Mouse (Mus musculus): ENCODE measurements around the gene Sbno2.

The Sbno2 gene

GRCm38 (mm10) chr10:80105460-80105859 is at the start of gene Sbno2:
TSS of gene Sbno2 (minus strand) at chr10:80105571.
- DNase-seq (ENCODE audit: low spot score in 2 of 2) = peak in 1 of 2 experiments; percentile 41

- DNase-seq (ENCODE audit: low spot score in 2 of 2) = no peak
These were observed 49.0 kb upstream of the Sbno2 start for GRCm38 (mm10) chr10:80154384-80154783.

GRCm38 (mm10) chr10:80153713-80154112 is 48.3 kb upstream of the Sbno2 start:
- no peak for DNase-seq (ENCODE audit: low spot score in 2 of 2)

GRCm38 (mm10) chr10:80152873-80153260 is 47.5 kb upstream of the Sbno2 start:
- no peak for DNase-seq (ENCODE audit: low spot score in 2 of 2)

- DNase-seq (ENCODE audit: low spot score in 2 of 2) = no peak
These were observed 46.9 kb upstream of the Sbno2 start for GRCm38 (mm10) chr10:80152071-80152872.

GRCm38 (mm10) chr10:80151211-80152034 is 46.1 kb upstream of the Sbno2 start:
- peak; percentile 53 to 61 for DNase-seq (ENCODE audit: low spot score in 2 of 2)

DNA sequence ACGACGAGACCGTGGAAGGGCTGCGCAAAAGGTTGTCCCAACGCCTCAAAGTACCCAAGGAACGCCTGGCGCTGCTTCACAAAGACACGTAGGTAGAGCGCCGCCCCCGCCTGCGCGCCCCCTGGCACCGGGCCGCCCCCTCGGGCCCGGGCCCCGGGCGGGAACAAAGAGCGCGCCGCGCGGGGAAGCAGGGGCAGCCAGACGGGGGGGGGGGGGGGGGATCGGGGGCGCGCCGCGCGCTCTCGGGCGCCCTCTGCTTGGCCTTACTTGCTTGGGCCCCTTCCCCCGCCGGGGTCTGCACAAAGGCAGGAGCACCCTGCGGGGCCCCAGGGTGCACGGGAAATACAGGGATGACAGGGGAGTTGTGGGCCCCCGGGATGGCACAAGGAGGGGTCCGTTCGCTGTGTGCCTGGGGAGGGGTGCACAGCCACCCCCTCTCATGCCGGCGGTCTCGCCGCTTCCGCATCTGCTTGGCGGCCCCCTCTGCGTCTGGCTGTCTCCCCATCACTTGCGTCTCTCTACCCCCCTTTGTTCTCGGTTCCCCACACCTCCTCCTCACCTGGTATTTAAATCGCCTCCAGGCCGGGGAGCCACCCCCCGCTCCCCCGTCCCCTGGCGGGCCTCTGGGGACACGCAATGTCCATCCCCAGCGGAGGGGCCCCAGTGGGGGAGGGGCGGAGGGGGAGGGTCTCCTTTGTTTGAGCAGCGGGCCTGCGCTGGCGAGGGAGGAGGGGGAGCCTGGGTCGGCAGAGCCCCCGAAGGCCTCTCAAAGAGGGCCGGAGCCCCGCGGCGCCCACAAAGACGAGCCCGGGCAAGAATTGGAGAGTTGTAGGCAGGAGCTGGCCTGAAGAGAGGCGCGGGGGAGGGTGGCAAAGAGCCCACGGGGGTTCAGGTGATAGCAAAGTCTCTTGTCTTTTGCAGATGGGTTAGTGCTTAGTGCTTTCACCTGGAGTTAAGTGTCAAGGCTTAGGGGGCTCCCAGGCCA is 45.1 kb upstream of the Sbno2 start:
- DNase-seq (ENCODE audit: low spot score in 2 of 2) = peak; percentile 40 to 58

DNA sequence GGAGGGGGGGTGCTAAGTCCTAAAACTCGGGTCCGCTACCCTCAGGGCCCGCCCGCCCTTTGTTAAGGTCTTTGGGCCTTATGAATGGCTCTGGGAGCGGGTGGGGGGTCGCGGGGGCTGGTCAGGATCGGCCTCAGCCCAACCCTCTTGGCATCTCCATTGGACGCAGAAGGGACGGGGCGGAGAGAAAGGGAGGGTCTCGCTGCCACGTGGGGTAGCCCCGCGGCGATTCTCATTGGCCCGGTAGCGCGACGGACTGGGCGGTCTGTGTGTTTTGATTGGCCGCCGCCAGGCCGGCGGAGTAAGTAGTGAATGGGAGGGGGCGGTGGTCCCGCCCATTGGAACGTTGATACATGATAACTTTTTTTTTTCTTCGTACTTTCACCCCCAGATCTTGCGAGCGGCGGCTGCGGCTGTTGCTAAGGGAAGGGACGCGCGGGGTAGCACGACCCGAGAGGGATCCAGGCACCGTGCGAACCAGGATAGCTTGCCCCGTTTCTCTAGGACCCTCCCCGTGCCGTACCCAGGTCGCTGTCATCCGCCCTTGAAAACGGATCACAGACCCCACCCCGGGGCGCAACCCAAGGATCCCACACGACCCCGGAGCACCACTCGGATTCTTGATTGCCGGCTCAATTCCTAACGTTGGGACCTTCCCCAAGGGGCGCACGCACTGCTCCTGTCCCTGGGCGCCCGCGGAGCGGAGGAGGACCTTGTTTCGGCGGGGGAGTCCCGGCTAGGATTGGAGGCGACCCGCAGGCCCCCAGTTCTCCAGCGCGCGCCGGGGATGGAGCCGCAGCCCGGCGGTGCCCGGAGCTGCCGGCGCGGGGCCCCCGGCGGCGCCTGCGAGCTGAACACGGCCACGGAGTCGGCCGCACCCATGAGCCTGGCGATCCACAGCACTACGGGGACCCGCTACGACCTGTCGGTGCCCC is 44.2 kb upstream of the Sbno2 start:
- peak; percentile 91 for DNase-seq (ENCODE audit: low spot score in 2 of 2)

GRCm38 (mm10) chr10:80148610-80149290 is 43.4 kb upstream of the Sbno2 start:
- DNase-seq (ENCODE audit: low spot score in 2 of 2) = peak; percentile 87 to 91

DNA sequence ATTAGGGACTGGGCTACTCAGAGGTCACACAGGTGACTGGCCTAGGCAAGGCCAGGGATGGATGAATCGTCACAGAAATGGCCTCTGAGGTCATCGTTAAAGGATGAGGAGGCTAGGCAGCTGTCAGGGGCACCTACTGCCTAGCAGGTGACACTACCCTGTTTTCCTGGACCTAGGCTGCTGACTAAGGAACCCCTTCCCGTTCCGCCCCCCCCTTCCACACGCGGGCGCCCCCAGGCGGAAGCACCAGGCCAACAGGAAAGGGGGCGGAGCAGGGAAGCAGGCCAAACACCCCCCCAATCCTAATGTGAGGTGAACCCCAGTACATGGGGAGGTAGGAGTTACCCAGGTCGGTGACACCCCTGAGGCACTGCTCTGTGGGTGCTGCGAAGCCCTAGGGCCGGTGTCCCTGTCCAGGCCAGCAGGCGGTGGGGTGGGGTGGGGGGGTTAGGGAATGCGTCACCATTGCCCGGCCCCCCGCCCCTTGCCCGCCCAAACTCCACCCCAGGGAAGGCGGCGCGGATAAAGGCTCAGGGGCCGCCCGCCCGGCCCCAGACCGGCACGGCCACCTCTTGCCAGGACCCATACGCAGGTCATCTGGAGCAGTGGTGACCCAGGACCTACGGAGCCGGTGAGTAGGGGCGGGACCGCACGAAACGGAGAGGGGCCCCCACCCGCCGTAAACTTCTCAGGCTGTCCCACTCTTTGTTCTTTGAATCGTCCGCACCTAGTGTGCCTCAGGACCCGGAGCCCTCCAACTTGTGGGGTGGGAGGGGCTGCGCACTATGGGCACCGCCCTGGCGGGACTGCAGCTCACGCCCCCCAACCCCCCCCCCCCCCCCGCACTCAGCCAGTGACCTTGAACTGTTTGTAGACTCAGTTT is 42.6 kb upstream of the Sbno2 start, which contains the start of gene Midn:
Gene Midn, plus strand, starts transcription at position 554 of the 883 bp plus-strand sequence.
- peak; percentile 52 to 54 for DNase-seq (ENCODE audit: low spot score in 2 of 2)

- DNase-seq (ENCODE audit: low spot score in 2 of 2) = no peak
These were observed 41.9 kb upstream of the Sbno2 start for GRCm38 (mm10) chr10:80147146-80147718.

- DNase-seq (ENCODE audit: low spot score in 2 of 2) = no peak
These were observed 41.2 kb upstream of the Sbno2 start for GRCm38 (mm10) chr10:80146568-80147011.

GRCm38 (mm10) chr10:80145896-80146295 is 40.5 kb upstream of the Sbno2 start:
- DNase-seq (ENCODE audit: low spot score in 2 of 2) = peak in 1 of 2 experiments; percentile 48

DNA sequence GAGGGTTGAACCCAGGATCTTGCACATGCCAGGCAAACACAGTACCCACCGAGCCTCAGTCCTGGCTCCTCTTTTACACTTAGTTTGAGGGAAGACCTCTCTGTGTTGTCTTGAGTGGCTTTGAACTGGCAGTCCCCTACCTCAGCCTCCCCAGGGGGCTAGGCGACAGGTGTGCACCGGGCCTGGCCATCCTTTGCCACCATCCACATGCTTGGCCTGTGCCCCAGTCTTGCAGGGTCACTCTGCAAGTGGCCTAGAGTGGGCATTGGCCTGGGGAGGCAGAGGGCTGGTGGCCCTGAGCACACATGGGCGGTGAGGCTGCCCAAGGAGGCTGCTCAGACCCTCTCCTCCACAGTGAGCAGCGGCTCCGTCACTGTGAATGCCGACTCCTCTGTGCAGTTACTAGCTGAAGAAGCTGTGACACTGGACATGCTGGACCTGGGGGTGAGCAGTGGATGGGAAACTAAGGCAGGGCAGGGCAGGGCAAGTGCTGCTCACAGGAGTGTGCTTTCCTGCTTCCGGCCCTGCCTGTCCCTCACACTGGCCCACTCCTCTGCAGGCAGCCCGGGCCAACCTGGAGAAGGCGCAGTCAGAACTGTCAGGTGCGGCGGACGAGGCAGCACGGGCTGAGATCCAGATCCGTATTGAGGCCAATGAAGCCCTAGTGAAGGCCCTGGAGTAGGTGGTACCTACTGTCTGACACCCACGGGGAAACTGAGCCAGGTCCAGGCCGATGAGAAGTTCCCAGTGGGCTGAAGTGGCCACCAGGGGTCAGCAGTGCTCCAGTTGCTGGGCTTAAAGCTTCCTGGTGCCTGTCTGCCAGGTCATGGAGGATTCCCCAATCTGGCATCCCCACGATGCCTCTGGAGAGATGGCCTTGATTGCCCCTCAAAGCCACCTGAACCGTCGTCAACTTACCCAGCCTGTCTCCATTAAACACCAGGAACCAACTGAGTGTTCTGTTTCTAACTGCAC is 39.8 kb upstream of the Sbno2 start:
- peak; percentile 67 to 75 for DNase-seq (ENCODE audit: low spot score in 2 of 2)

DNA sequence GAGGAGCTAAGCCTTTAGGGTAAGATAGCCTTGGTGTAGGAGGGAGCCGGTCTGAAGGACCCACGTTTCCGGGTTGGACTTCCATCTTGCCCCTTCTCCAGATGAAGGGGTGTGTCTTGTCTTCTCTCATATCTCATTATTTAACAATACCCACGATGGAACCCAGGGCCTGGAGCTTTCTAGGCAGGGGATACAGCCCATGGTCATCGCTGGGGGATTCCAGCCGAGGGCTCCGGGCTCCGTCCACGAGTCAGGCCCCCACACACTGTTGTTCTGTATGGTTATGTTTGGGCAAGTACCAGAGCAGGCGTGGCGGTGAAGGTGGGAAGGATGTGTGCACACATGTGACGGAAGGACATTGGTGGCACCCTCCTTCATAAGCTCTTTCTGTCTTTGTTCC is 38.8 kb upstream of the Sbno2 start:
- no peak for DNase-seq (ENCODE audit: low spot score in 2 of 2)

- DNase-seq (ENCODE audit: low spot score in 2 of 2) = no peak
These were observed 38.3 kb upstream of the Sbno2 start for GRCm38 (mm10) chr10:80143664-80144063.

GRCm38 (mm10) chr10:80142530-80142925 is 37.2 kb upstream of the Sbno2 start:
- no peak for DNase-seq (ENCODE audit: low spot score in 2 of 2)

Measured in spleen, postnatal 14 days (tissue).